Mouse (Mus musculus) hindbrain, embryonic 14.5 days (tissue): ENCODE data around the gene Gm19345. TPM values are rescaled to one million over a fixed set of nuclear protein-coding genes. Genes with fewer than 3 reads are reported as not detected.

ENCODE experiments used
- ATAC-seq: fragments of 200-750 bp; cut with Nextera tagmentation; 2 replicates; pipeline ENCODE4 v1.8.0; 2017; ENCODE audit warnings: moderate number of reproducible peaks, mild to moderate bottlenecking, moderate TSS enrichment, moderate library complexity; ENCODE audit not compliant: low FRiP score
- DNase-seq: peaks from one replicate; pipeline ENCODE4 v3.0.0-alpha.2; 2015; ENCODE audit warnings: low spot score
- H3K27ac ChIP-seq: fragments of 300-500 bp; sonication (generic); 2 replicates; pipeline ENCODE4 v1.5.1; 2014; ENCODE audit warnings: mild to moderate bottlenecking, moderate library complexity
- H3K27me3 ChIP-seq: fragments of 300-500 bp; sonication (generic); 2 replicates; pipeline ENCODE4 v1.6.1; 2014; ENCODE audit warnings: mild to moderate bottlenecking, low read length, mixed read lengths; ENCODE audit not compliant: control insufficient read depth, insufficient read depth
- H3K36me3 ChIP-seq: fragments of 300-500 bp; sonication (generic); replicated peaks from 2 replicates; pipeline ENCODE4 v1.6.1; 2014; ENCODE audit not compliant: control insufficient read depth, insufficient read depth
- H3K4me1 ChIP-seq: fragments of 300-500 bp; sonication (generic); replicated peaks from 2 replicates; pipeline ENCODE4 v1.6.1; 2014; ENCODE audit warnings: antibody characterized with exemption, low read length, mixed read lengths; ENCODE audit not compliant: control insufficient read depth, insufficient read depth
- H3K4me2 ChIP-seq: fragments of 300-500 bp; sonication (generic); replicated peaks from 2 replicates; pipeline ENCODE4 v1.6.1; 2014; ENCODE audit warnings: mild to moderate bottlenecking, moderate library complexity
- H3K4me3 ChIP-seq: fragments of 300-500 bp; sonication (generic); replicated peaks from 2 replicates; pipeline ENCODE4 v1.5.1; 2014; ENCODE audit warnings: mild to moderate bottlenecking, low read length
- H3K9ac ChIP-seq: fragments of 300-500 bp; sonication (generic); 2 replicates; pipeline ENCODE4 v1.6.1; 2014
- H3K9me3 ChIP-seq: fragments of 300-500 bp; sonication (generic); 2 replicates; pipeline ENCODE4 v1.6.1; 2016; ENCODE audit warnings: low read length; ENCODE audit not compliant: control insufficient read depth
- WGBS: fragments of 180-500 bp; shearing (Covaris S2); extraction: QIAGEN DNeasy Blood & Tissue Kit; methylation state at CpG from one replicate; pipeline ENCODE4 v1.1.7; 2014; 5-methylcytosine and 5-hydroxymethylcytosine counted together
- polyA plus RNA-seq: library from polyadenylated mRNA; unstranded; fragments of >200 nt; fragmentation: Nextera tagmentation; extraction: Ambion mirVana; gene quantifications from 2 replicates; pipeline ENCODE4 v1.2.1, GENCODE M21; 2014

The Gm19345 gene
- polyA plus RNA-seq, 1 experiment from 2014 or later: 13.0 TPM

GRCm38 (mm10) chr7:19876781-19877425, 25.1 kb downstream of the Gm19345 start:
- no peaks in the 10 kb centered on the region for H3K27me3 ChIP-seq
- DNase-seq (no peak), ATAC-seq (no peak)
- H3K9me3 ChIP-seq: no peaks in the 10 kb centered on the region
- no peak overlapping the region for H3K27ac ChIP-seq
- WGBS: 62% methylated on average over 14 of the region's 14 CpGs
- H3K4me3 ChIP-seq: no peak overlapping the region
- no peaks in the 10 kb centered on the region for H3K4me1 ChIP-seq
- H3K36me3 ChIP-seq: no peaks in the 10 kb centered on the region
- H3K9ac ChIP-seq: no peak overlapping the region
- no peak overlapping the region for H3K4me2 ChIP-seq

- DNase-seq: no peak
- WGBS: 81% methylated on average over 8 of the region's 8 CpGs
- H3K27me3 ChIP-seq: no peaks in the 10 kb centered on the region
- no peak overlapping the region for H3K9ac ChIP-seq
- H3K9me3 ChIP-seq: no peaks in the 10 kb centered on the region
- no peak overlapping the region for H3K27ac ChIP-seq
- no peak for ATAC-seq
- H3K4me2 ChIP-seq: no peak overlapping the region
- no peaks in the 10 kb centered on the region for H3K4me1 ChIP-seq
- no peak overlapping the region for H3K4me3 ChIP-seq
- no peaks in the 10 kb centered on the region for H3K36me3 ChIP-seq
Observed at GRCm38 (mm10) chr7:19880754-19881153, 29.0 kb downstream of the Gm19345 start.

- no peak for ATAC-seq
- H3K4me1 ChIP-seq: no peaks in the 10 kb centered on the region
- H3K4me3 ChIP-seq: no peak within 1 kb of the TSS
- no peak within 1 kb of the TSS for H3K4me2 ChIP-seq
- no peaks in the 10 kb centered on the region for H3K36me3 ChIP-seq
- H3K27me3 ChIP-seq: no peaks in the 10 kb centered on the region
- no peak within 1 kb of the TSS for H3K27ac ChIP-seq
- no peak within 1 kb of the TSS for H3K9ac ChIP-seq
- DNase-seq: no peak
- no peaks in the 10 kb centered on the region for H3K9me3 ChIP-seq
- WGBS: 86% methylated on average over 7 of the region's 7 CpGs
Observed at GRCm38 (mm10) chr7:19887849-19888248, 36.0 kb downstream of the Gm19345 start, which contains the start of gene Ceacam19. Gene Ceacam19 (minus strand): TSS chr7:19887965.

- Histone ChIP-seq H3K27ac (no peak overlapping the region), H3K4me1 (no peaks in the 10 kb centered on the region), H3K4me2 (no peak overlapping the region), H3K9me3 (no peaks in the 10 kb centered on the region), H3K36me3 (no peaks in the 10 kb centered on the region), H3K27me3 (no peaks in the 10 kb centered on the region), H3K9ac (no peak overlapping the region), H3K4me3 (no peak overlapping the region)
- 50% methylated on average over 8 of the region's 8 CpGs for WGBS
- ATAC-seq (no peak), DNase-seq (no peak)
Observed at GRCm38 (mm10) chr7:19889881-19890280, 38.1 kb downstream of the Gm19345 start.

Other genes with a start within 250 kb of the Gm19345 start
- 41.6 and 47.6 TPM in 2 replicates for gene Clasrp, start 247.5 kb upstream of the Gm19345 start, polyA plus RNA-seq
- 5.4 and 7.9 TPM in 2 replicates for gene Relb, start 222.6 kb upstream of the Gm19345 start, polyA plus RNA-seq
- gene Clptm1, start 187.0 kb upstream of the Gm19345 start, polyA plus RNA-seq: 150 and 170 TPM in 2 replicates
- not detected in 2 replicates for gene Apoc2, start 174.1 kb upstream of the Gm19345 start, polyA plus RNA-seq
- not detected in 2 replicates for gene Gm44805, start 170.6 kb upstream of the Gm19345 start, polyA plus RNA-seq
- gene Apoc4, start 170.5 kb upstream of the Gm19345 start, polyA plus RNA-seq: not detected in 2 replicates
- 2.3 and 2.5 TPM in 2 replicates for gene Apoc1, start 159.3 kb upstream of the Gm19345 start, polyA plus RNA-seq
- 543 and 561 TPM in 2 replicates for gene Apoe, start 152.8 kb upstream of the Gm19345 start, polyA plus RNA-seq
- gene Tomm40, start 136.6 kb upstream of the Gm19345 start, polyA plus RNA-seq: 119 and 128 TPM in 2 replicates
- gene Nectin2, start 101.5 kb upstream of the Gm19345 start, polyA plus RNA-seq: 46.7 and 49.5 TPM in 2 replicates
- gene Bcam, start 81.0 kb upstream of the Gm19345 start, polyA plus RNA-seq: 17.5 and 18.8 TPM in 2 replicates
- gene Cblc, start 55.2 kb upstream of the Gm19345 start, polyA plus RNA-seq: not detected in 2 replicates
- 0.58 and 0.97 TPM in 2 replicates for gene Bcl3, start 29.2 kb upstream of the Gm19345 start, polyA plus RNA-seq
- gene Ceacam16, start 9.3 kb downstream of the Gm19345 start, polyA plus RNA-seq: 0.17 and 0.20 TPM in 2 replicates
- gene Ceacam19, start 36.0 kb downstream of the Gm19345 start, polyA plus RNA-seq: not detected in 2 replicates
- gene Pvr, start 69.2 kb downstream of the Gm19345 start, polyA plus RNA-seq: 6.4 and 6.6 TPM in 2 replicates
- gene Igsf23, start 98.8 kb downstream of the Gm19345 start, polyA plus RNA-seq: not detected in 2 replicates
- gene Ceacam20, start 113.4 kb downstream of the Gm19345 start, polyA plus RNA-seq: not detected in 2 replicates
- gene Nlrp9b, start 139.5 kb downstream of the Gm19345 start, polyA plus RNA-seq: not detected in 2 replicates
- not detected in 2 replicates for gene Vmn1r91, start 247.7 kb downstream of the Gm19345 start, polyA plus RNA-seq